Mouse (Mus musculus) neural tube, embryonic 13.5 days (tissue): Measurements from ENCODE around the gene Plcb1. TPM values are rescaled to one million over a fixed set of nuclear protein-coding genes. Genes with fewer than 3 reads are reported as not detected.

ENCODE experiments used
- ATAC-seq: fragments of 200-750 bp; cut with Nextera tagmentation; 2 replicates; pipeline ENCODE4 v1.8.0; 2017; ENCODE audit warnings: low read depth, mild to moderate bottlenecking, moderate TSS enrichment, moderate library complexity
- H3K27ac ChIP-seq: fragments of 300-500 bp; sonication (generic); replicated peaks from 2 replicates; pipeline ENCODE4 v1.5.1; 2015; ENCODE audit warnings: moderate library complexity, mild to moderate bottlenecking, inconsistent platforms
- H3K27me3 ChIP-seq: fragments of 300-500 bp; sonication (generic); 2 replicates; pipeline ENCODE4 v1.6.1; 2015; ENCODE audit warnings: mild to moderate bottlenecking, inconsistent platforms
- H3K36me3 ChIP-seq: fragments of 300-500 bp; sonication (generic); 2 replicates; pipeline ENCODE4 v1.6.1; 2015; ENCODE audit warnings: mild to moderate bottlenecking, inconsistent platforms
- H3K4me1 ChIP-seq: fragments of 300-500 bp; sonication (generic); replicated peaks from 2 replicates; pipeline ENCODE4 v1.6.1; 2015; ENCODE audit warnings: inconsistent platforms
- H3K4me2 ChIP-seq: fragments of 300-500 bp; sonication (generic); 2 replicates; pipeline ENCODE4 v1.6.1; 2015; ENCODE audit warnings: inconsistent platforms, mild to moderate bottlenecking, moderate library complexity
- H3K4me3 ChIP-seq: fragments of 300-500 bp; sonication (generic); 2 replicates; pipeline ENCODE4 v1.5.1; 2015; ENCODE audit warnings: mild to moderate bottlenecking, inconsistent platforms
- H3K9ac ChIP-seq: fragments of 300-500 bp; sonication (generic); 2 replicates; pipeline ENCODE4 v1.6.1; 2015; ENCODE audit warnings: moderate library complexity, mild to moderate bottlenecking, inconsistent platforms
- H3K9me3 ChIP-seq: fragments of 300-500 bp; sonication (generic); 2 replicates; pipeline ENCODE4 v1.6.1; 2016; ENCODE audit warnings: inconsistent platforms
- WGBS: fragments of 180-500 bp; shearing (Covaris S2); methylation state at CpG from one replicate; pipeline ENCODE4 v1.1.7; 2015; 5-methylcytosine and 5-hydroxymethylcytosine counted together
- polyA plus RNA-seq: library from polyadenylated mRNA; unstranded; fragments of >200 nt; fragmentation: Nextera tagmentation; extraction: Ambion mirVana; gene quantifications from 2 replicates; pipeline ENCODE4 v1.2.1, GENCODE M21; 2015

The Plcb1 gene
- polyA plus RNA-seq, 1 experiment from 2014 or later = 56.5 TPM

- H3K4me2 ChIP-seq = no peak overlapping the region
- H3K9ac ChIP-seq = no peak overlapping the region
- 24% methylated on average over 5 of the region's 5 CpGs for WGBS
- no peaks in the 10 kb centered on the region for H3K9me3 ChIP-seq
- H3K4me1 ChIP-seq = peaks cover 6% of the 10 kb centered on the region
- peak; percentile 40; the same call in 1 of the 2 replicates for ATAC-seq
- H3K27ac ChIP-seq = no peak overlapping the region
- no peak overlapping the region for H3K4me3 ChIP-seq
- no peaks in the 10 kb centered on the region for H3K36me3 ChIP-seq
- no peaks in the 10 kb centered on the region for H3K27me3 ChIP-seq
Measured at GRCm38 (mm10) chr2:135409418-135410097, 623.7 kb downstream of the Plcb1 start.

GRCm38 (mm10) chr2:135411675-135412074, 625.8 kb downstream of the Plcb1 start:
- 68% methylated on average over 2 of the region's 2 CpGs for WGBS
- Histone ChIP-seq H3K27ac (no peak overlapping the region), H3K36me3 (no peaks in the 10 kb centered on the region), H3K4me1 (peaks cover 6% of the 10 kb centered on the region), H3K4me3 (no peak overlapping the region), H3K4me2 (no peak overlapping the region), H3K9me3 (no peaks in the 10 kb centered on the region), H3K9ac (no peak overlapping the region), H3K27me3 (no peaks in the 10 kb centered on the region)
- ATAC-seq = no peak

- ATAC-seq = no peak
- WGBS = 64% methylated on average over 4 of the region's 4 CpGs
- Histone ChIP-seq H3K36me3 (no peaks in the 10 kb centered on the region), H3K27me3 (no peaks in the 10 kb centered on the region), H3K4me3 (no peak overlapping the region), H3K27ac (no peak overlapping the region), H3K9me3 (no peaks in the 10 kb centered on the region), H3K9ac (no peak overlapping the region), H3K4me1 (no peaks in the 10 kb centered on the region; the same call in 1 of the 2 replicates), H3K4me2 (no peak overlapping the region)
Measured at GRCm38 (mm10) chr2:135415137-135415536, 629.3 kb downstream of the Plcb1 start.

GRCm38 (mm10) chr2:135419301-135419700, 633.4 kb downstream of the Plcb1 start:
- 40% methylated on average over 5 of the region's 5 CpGs for WGBS
- Histone ChIP-seq H3K27me3 (no peaks in the 10 kb centered on the region), H3K4me3 (no peak overlapping the region), H3K9me3 (no peaks in the 10 kb centered on the region), H3K27ac (no peak overlapping the region), H3K36me3 (no peaks in the 10 kb centered on the region), H3K4me1 (no peaks in the 10 kb centered on the region; the same call in 1 of the 2 replicates), H3K9ac (no peak overlapping the region), H3K4me2 (no peak overlapping the region)
- no peak for ATAC-seq

GRCm38 (mm10) chr2:135434947-135435515, 649.2 kb downstream of the Plcb1 start:
- H3K4me2 ChIP-seq = no peak overlapping the region
- H3K36me3 ChIP-seq = no peaks in the 10 kb centered on the region
- H3K27ac ChIP-seq = no peak overlapping the region
- WGBS = 86% methylated on average over 5 of the region's 5 CpGs
- H3K9ac ChIP-seq = no peak overlapping the region
- ATAC-seq = no peak
- H3K4me3 ChIP-seq = no peak overlapping the region
- H3K27me3 ChIP-seq = no peaks in the 10 kb centered on the region
- peaks cover 6% of the 10 kb centered on the region for H3K4me1 ChIP-seq
- no peaks in the 10 kb centered on the region for H3K9me3 ChIP-seq

- Histone ChIP-seq H3K36me3 (no peaks in the 10 kb centered on the region), H3K9me3 (no peaks in the 10 kb centered on the region), H3K27me3 (no peaks in the 10 kb centered on the region), H3K4me3 (no peak overlapping the region), H3K27ac (no peak overlapping the region), H3K9ac (no peak overlapping the region), H3K4me1 (peaks cover 6% of the 10 kb centered on the region), H3K4me2 (no peak overlapping the region)
- peak; percentile 63; the same call in 1 of the 2 replicates for ATAC-seq
- WGBS = 96% methylated on average over 3 of the region's 3 CpGs
Measured at GRCm38 (mm10) chr2:135439034-135439433, 653.2 kb downstream of the Plcb1 start.

GRCm38 (mm10) chr2:135439546-135440517, 654.0 kb downstream of the Plcb1 start:
- 0 out of 2 replicates have a peak overlapping the region, but pooled peaks have one; percentile 2 for H3K4me3 ChIP-seq
- H3K27ac ChIP-seq = 0 out of 2 replicates have a peak overlapping the region, but pooled peaks have one; percentile 0
- peaks cover 6% of the 10 kb centered on the region for H3K4me1 ChIP-seq
- no peaks in the 10 kb centered on the region for H3K9me3 ChIP-seq
- WGBS = 10% methylated on average over 7 of the region's 7 CpGs
- peak overlapping the region; percentile 35 for H3K4me2 ChIP-seq
- H3K9ac ChIP-seq = no peak overlapping the region
- no peaks in the 10 kb centered on the region for H3K27me3 ChIP-seq
- no peaks in the 10 kb centered on the region for H3K36me3 ChIP-seq
- peak; percentile 67 for ATAC-seq

- no peak for ATAC-seq
- Histone ChIP-seq H3K36me3 (no peaks in the 10 kb centered on the region), H3K4me3 (no peak overlapping the region), H3K4me2 (no peak overlapping the region), H3K27ac (no peak overlapping the region), H3K27me3 (no peaks in the 10 kb centered on the region), H3K9ac (no peak overlapping the region), H3K9me3 (no peaks in the 10 kb centered on the region), H3K4me1 (no peaks in the 10 kb centered on the region)
- 90% methylated on average over 1 of the region's 1 CpGs for WGBS
Measured at GRCm38 (mm10) chr2:135453581-135453980, 667.7 kb downstream of the Plcb1 start.

GRCm38 (mm10) chr2:135454015-135454414, 668.1 kb downstream of the Plcb1 start:
- Histone ChIP-seq H3K36me3 (no peaks in the 10 kb centered on the region), H3K9me3 (no peaks in the 10 kb centered on the region), H3K4me3 (no peak overlapping the region), H3K4me1 (no peaks in the 10 kb centered on the region), H3K27ac (no peak overlapping the region), H3K27me3 (no peaks in the 10 kb centered on the region), H3K9ac (no peak overlapping the region), H3K4me2 (no peak overlapping the region)
- ATAC-seq = no peak
- WGBS = 76% methylated on average over 2 of the region's 2 CpGs

- Histone ChIP-seq H3K4me1 (no peaks in the 10 kb centered on the region), H3K27ac (no peak overlapping the region), H3K9ac (no peak overlapping the region), H3K9me3 (no peaks in the 10 kb centered on the region), H3K4me2 (no peak overlapping the region), H3K27me3 (no peaks in the 10 kb centered on the region), H3K36me3 (no peaks in the 10 kb centered on the region), H3K4me3 (no peak overlapping the region)
- ATAC-seq = no peak
- WGBS = 47% methylated on average over 1 of the region's 1 CpGs
Measured at GRCm38 (mm10) chr2:135454455-135454854, 668.6 kb downstream of the Plcb1 start.

- no peak overlapping the region for H3K9ac ChIP-seq
- no peak overlapping the region for H3K4me3 ChIP-seq
- no peaks in the 10 kb centered on the region for H3K4me1 ChIP-seq
- WGBS = 59% methylated on average over 4 of the region's 4 CpGs
- no peaks in the 10 kb centered on the region for H3K27me3 ChIP-seq
- H3K4me2 ChIP-seq = no peak overlapping the region
- H3K27ac ChIP-seq = no peak overlapping the region
- no peak for ATAC-seq
- no peaks in the 10 kb centered on the region for H3K36me3 ChIP-seq
- no peaks in the 10 kb centered on the region for H3K9me3 ChIP-seq
Measured at GRCm38 (mm10) chr2:135467895-135468294, 682.0 kb downstream of the Plcb1 start.

GRCm38 (mm10) chr2:135474107-135474506, 688.2 kb downstream of the Plcb1 start:
- H3K4me2 ChIP-seq = no peak overlapping the region
- H3K9ac ChIP-seq = no peak overlapping the region
- no peak overlapping the region for H3K27ac ChIP-seq
- no peak overlapping the region for H3K4me3 ChIP-seq
- H3K9me3 ChIP-seq = no peaks in the 10 kb centered on the region
- H3K4me1 ChIP-seq = no peaks in the 10 kb centered on the region
- no peaks in the 10 kb centered on the region for H3K36me3 ChIP-seq
- ATAC-seq = no peak
- no peaks in the 10 kb centered on the region for H3K27me3 ChIP-seq
- WGBS = 85% methylated on average over 4 of the region's 4 CpGs
